Comparison of ENCODE assay signal across 8 mouse cellular contexts in genomic region chr11:101589444-101589843, GRCm38 (mm10). TPM values are rescaled to one million over a fixed set of nuclear protein-coding genes. Genes with fewer than 3 reads are reported as not detected.
DNase-seq lines count a peak whose midpoint lies in the region; ATAC-seq and TF ChIP-seq lines count a peak whose summit lies in the region.

No protein-coding gene starts in this region.

- H3K4me3 ChIP-seq in kidney, embryonic 14.5 days (ENCODE audit: low read length) = no peak overlapping the region
- H3K4me3 ChIP-seq in G1E (ENCODE audit: low read depth, low read length) = no peak overlapping the region
- no peak overlapping the region for H3K4me3 ChIP-seq in cerebellum, adult 2 months (replicated peaks; ENCODE audit: insufficient read depth, low read depth, low read length)
- H3K4me3 ChIP-seq in midbrain, postnatal 0 days (ENCODE audit: low read depth, low read length) = no peak overlapping the region

- intact Hi-C loops in heart, postnatal 36 days (cut with DNase I) = no loop called here
- intact Hi-C loops in left cerebral cortex, postnatal 25 days (cut with DNase I) = no loop called here

- peak; percentile 78 for TF ChIP-seq CTCF in G1E (IDR thresholded peaks at IDR 0.05; ENCODE audit: low read depth, low read length)
- TF ChIP-seq CTCF in cerebellum, adult 2 months (IDR thresholded peaks at IDR 0.05; ENCODE audit: borderline replicate concordance, insufficient read depth, low read depth, low read length) = peak; percentile 72; the same call in 1 of the 2 replicates
- peak; percentile 80 for TF ChIP-seq CTCF in midbrain, postnatal 0 days (IDR thresholded peaks at IDR 0.05)

- no peak overlapping the region for H3K4me2 ChIP-seq in kidney, embryonic 14.5 days (replicated peaks; ENCODE audit: low read depth, low read length)
- H3K4me2 ChIP-seq in midbrain, postnatal 0 days (ENCODE audit: low read depth, low read length, poor library complexity, severe bottlenecking) = no peak overlapping the region

- WGBS in kidney, embryonic 14.5 days = 33% methylated on average over 5 of the region's 5 CpGs
- 29% methylated on average over 5 of the region's 5 CpGs for WGBS in cerebellum, adult 2 months
- WGBS in midbrain, postnatal 0 days = 27% methylated on average over 5 of the region's 5 CpGs

- DNase-seq in kidney, adult 18-20 months = peak; percentile 78
- DNase-seq in G1E (ENCODE audit: low spot score) = peak; percentile 66
- peak; percentile 33 to 52 for DNase-seq in cerebellum, adult 2 months
- DNase-seq in heart, postnatal 36 days = peak; percentile 51 to 65
- peak; percentile 27 to 44 for DNase-seq in left cerebral cortex, postnatal 25 days (ENCODE audit: low spot score in 2 of 2)
- DNase-seq in midbrain, postnatal 0 days (ENCODE audit: low spot score) = peak; percentile 42
- DNase-seq in thymus, postnatal 10 days (ENCODE audit: low spot score in 2 of 2) = peak; percentile 16 to 61

- no peaks in the 10 kb centered on the region; the same call in 1 of the 2 replicates for H3K36me3 ChIP-seq in kidney, embryonic 14.5 days (ENCODE audit: control insufficient read depth, insufficient read depth, low read length)
- peaks cover 22% of the 10 kb centered on the region for H3K36me3 ChIP-seq in G1E (replicated peaks)
- H3K36me3 ChIP-seq in midbrain, postnatal 0 days (ENCODE audit: insufficient read depth, low read length) = peaks cover 3% of the 10 kb centered on the region; the same call in 1 of the 2 replicates

- no peak overlapping the region for H3K9ac ChIP-seq in kidney, embryonic 14.5 days (ENCODE audit: low read depth, low read length)
- H3K9ac ChIP-seq in midbrain, postnatal 0 days (replicated peaks; ENCODE audit: low read length, poor library complexity, severe bottlenecking) = no peak overlapping the region

- no peaks in the 10 kb centered on the region for H3K4me1 ChIP-seq in kidney, embryonic 14.5 days (ENCODE audit: control insufficient read depth, insufficient read depth, low read length)
- peaks cover 8% of the 10 kb centered on the region; the same call in 1 of the 2 replicates for H3K4me1 ChIP-seq in G1E (ENCODE audit: insufficient read depth, low read depth, low read length)
- no peaks in the 10 kb centered on the region for H3K4me1 ChIP-seq in cerebellum, adult 2 months (ENCODE audit: control insufficient read depth, insufficient read depth, low read length)
- no peaks in the 10 kb centered on the region for H3K4me1 ChIP-seq in midbrain, postnatal 0 days (ENCODE audit: insufficient read depth, low read length)

- TF ChIP-seq POLR2A in cerebellum, adult 2 months (IDR thresholded peaks at IDR 0.05; ENCODE audit: borderline replicate concordance, insufficient read depth, low read length) = no peak

- no peak for ATAC-seq in kidney, embryonic 14.5 days (ENCODE audit: low FRiP score, low TSS enrichment)
- no peak for ATAC-seq in G1E (ENCODE audit: extremely low read depth, insufficient number of reproducible peaks, low FRiP score, poor library complexity, severe bottlenecking)
- ATAC-seq in midbrain, postnatal 0 days (ENCODE audit: low FRiP score) = no peak

- H3K27me3 ChIP-seq in kidney, embryonic 14.5 days (ENCODE audit: control insufficient read depth, insufficient read depth, low read length) = no peaks in the 10 kb centered on the region
- H3K27me3 ChIP-seq in G1E (ENCODE audit: insufficient read depth, low read length) = peaks cover 2% of the 10 kb centered on the region; the same call in 1 of the 2 replicates
- no peaks in the 10 kb centered on the region for H3K27me3 ChIP-seq in cerebellum, adult 2 months (ENCODE audit: control insufficient read depth, insufficient read depth, low read length)
- H3K27me3 ChIP-seq in midbrain, postnatal 0 days (ENCODE audit: insufficient read depth, low read length) = no peaks in the 10 kb centered on the region

- no peaks in the 10 kb centered on the region for H3K9me3 ChIP-seq in kidney, embryonic 14.5 days (ENCODE audit: control insufficient read depth, low read length)
- H3K9me3 ChIP-seq in G1E (replicated peaks) = no peaks in the 10 kb centered on the region
- no peaks in the 10 kb centered on the region for H3K9me3 ChIP-seq in midbrain, postnatal 0 days (ENCODE audit: low read length)

- H3K27ac ChIP-seq in kidney, embryonic 14.5 days (ENCODE audit: low read depth, low read length) = no peak overlapping the region
- H3K27ac ChIP-seq in cerebellum, adult 2 months (ENCODE audit: insufficient read depth, low read length) = no peak overlapping the region
- no peak overlapping the region for H3K27ac ChIP-seq in midbrain, postnatal 0 days (ENCODE audit: low read depth, low read length)

RNA-seq across cellular contexts. Expression of gene Tmem106a, which starts 7.4 kb away (rescaled TPM):
- 3.8 and 4.8 TPM in 2 replicates for polyA plus RNA-seq in kidney, embryonic 14.5 days (2014; fragmentation: Nextera tagmentation; extraction: Ambion mirVana)
- total RNA-seq in G1E (2014; fragmentation: Nextera tagmentation) (3.4 and 7.8 TPM in 2 replicates), G1E (2017) (1.6 and 2.9 TPM in 2 replicates)
- 1.00 and 1.0 TPM in 2 replicates for polyA plus RNA-seq in G1E (2012)
- 1.6 and 2.0 TPM in 2 replicates for polyA plus RNA-seq in cerebellum, adult 2 months (2012; rRNA removed)
- total RNA-seq in heart, postnatal 36 days (2021) = 1 to 10 TPM; 3.6 to 4.7 TPM
- 1 to 10 TPM; 1.1 to 1.6 TPM for total RNA-seq in left cerebral cortex, postnatal 25 days (2021)
- 1.5 and 3.0 TPM in 2 replicates for total RNA-seq in midbrain, postnatal 0 days (2014; rRNA removed)
- polyA plus RNA-seq in midbrain, postnatal 0 days (2015; fragmentation: Nextera tagmentation; extraction: Ambion mirVana) = 3.5 and 3.6 TPM in 2 replicates

RNA-seq across cellular contexts. Expression of gene Gm11634, which starts 9.6 kb away (rescaled TPM):
- polyA plus RNA-seq in kidney, embryonic 14.5 days (2014; fragmentation: Nextera tagmentation; extraction: Ambion mirVana) = not detected in 2 replicates
- total RNA-seq in G1E (2014; fragmentation: Nextera tagmentation) = not detected in 2 replicates
- not detected in 2 replicates for total RNA-seq in G1E (2017)
- polyA plus RNA-seq in G1E (2012) = not detected in 2 replicates
- polyA plus RNA-seq in cerebellum, adult 2 months (2012; rRNA removed) = not detected in 2 replicates
- total RNA-seq in heart, postnatal 36 days (2021) = not detected
- total RNA-seq in left cerebral cortex, postnatal 25 days (2021) = not detected
- total RNA-seq in midbrain, postnatal 0 days (2014; rRNA removed) = not detected in 2 replicates
- not detected in 2 replicates for polyA plus RNA-seq in midbrain, postnatal 0 days (2015; fragmentation: Nextera tagmentation; extraction: Ambion mirVana)

RNA-seq across cellular contexts. Expression of gene Nbr1, which starts 37.5 kb away (rescaled TPM):
- 30.8 and 63.9 TPM in 2 replicates for polyA plus RNA-seq in kidney, embryonic 14.5 days (2014; fragmentation: Nextera tagmentation; extraction: Ambion mirVana)
- total RNA-seq in G1E (2014; fragmentation: Nextera tagmentation) (102 and 109 TPM in 2 replicates), G1E (2017) (97.6 and 99.4 TPM in 2 replicates)
- 43.8 and 45.6 TPM in 2 replicates for polyA plus RNA-seq in G1E (2012)
- polyA plus RNA-seq in cerebellum, adult 2 months (2012; rRNA removed) = 137 and 147 TPM in 2 replicates
- 10 to 100 TPM; 94.3 to 99.5 TPM for total RNA-seq in heart, postnatal 36 days (2021)
- 100 to 1,000 TPM; 127 to 130 TPM for total RNA-seq in left cerebral cortex, postnatal 25 days (2021)
- 121 and 128 TPM in 2 replicates for total RNA-seq in midbrain, postnatal 0 days (2014; rRNA removed)
- 56.3 and 59.7 TPM in 2 replicates for polyA plus RNA-seq in midbrain, postnatal 0 days (2015; fragmentation: Nextera tagmentation; extraction: Ambion mirVana)

RNA-seq across cellular contexts. Expression of gene Rdm1, which starts 37.6 kb away (rescaled TPM):
- polyA plus RNA-seq in kidney, embryonic 14.5 days (2014; fragmentation: Nextera tagmentation; extraction: Ambion mirVana) = 31.6 and 35.8 TPM in 2 replicates
- total RNA-seq in G1E (2014; fragmentation: Nextera tagmentation) (15.4 and 23.8 TPM in 2 replicates), G1E (2017) (10.8 and 13.8 TPM in 2 replicates)
- 3.0 and 3.8 TPM in 2 replicates for polyA plus RNA-seq in G1E (2012)
- polyA plus RNA-seq in cerebellum, adult 2 months (2012; rRNA removed) = 13.7 and 13.9 TPM in 2 replicates
- 10 to 100 TPM; 41.6 to 47.3 TPM for total RNA-seq in heart, postnatal 36 days (2021)
- total RNA-seq in left cerebral cortex, postnatal 25 days (2021) = 1 to 10 TPM; 6.0 to 7.2 TPM
- 2.8 and 3.6 TPM in 2 replicates for total RNA-seq in midbrain, postnatal 0 days (2014; rRNA removed)
- polyA plus RNA-seq in midbrain, postnatal 0 days (2015; fragmentation: Nextera tagmentation; extraction: Ambion mirVana) = 8.3 and 9.2 TPM in 2 replicates

RNA-seq across cellular contexts. Expression of gene Brca1, which starts 37.7 kb away (rescaled TPM):
- polyA plus RNA-seq in kidney, embryonic 14.5 days (2014; fragmentation: Nextera tagmentation; extraction: Ambion mirVana) = 8.7 and 22.0 TPM in 2 replicates
- 69.3 and 175 TPM in 2 replicates for total RNA-seq in G1E (2014; fragmentation: Nextera tagmentation)
- 67.5 and 71.0 TPM in 2 replicates for total RNA-seq in G1E (2017)
- polyA plus RNA-seq in G1E (2012) = 16.7 and 35.0 TPM in 2 replicates
- polyA plus RNA-seq in cerebellum, adult 2 months (2012; rRNA removed) = 0.59 and 0.67 TPM in 2 replicates
- total RNA-seq in heart, postnatal 36 days (2021) = under 1 TPM; 0.31 to 0.51 TPM
- under 1 TPM; 0.69 to 0.80 TPM for total RNA-seq in left cerebral cortex, postnatal 25 days (2021)
- total RNA-seq in midbrain, postnatal 0 days (2014; rRNA removed) = 2.8 and 5.1 TPM in 2 replicates
- 0.84 and 0.90 TPM in 2 replicates for polyA plus RNA-seq in midbrain, postnatal 0 days (2015; fragmentation: Nextera tagmentation; extraction: Ambion mirVana)
